Mouse (Mus musculus): ENCODE results near the gene Uggt1.

The Uggt1 gene

DNA sequence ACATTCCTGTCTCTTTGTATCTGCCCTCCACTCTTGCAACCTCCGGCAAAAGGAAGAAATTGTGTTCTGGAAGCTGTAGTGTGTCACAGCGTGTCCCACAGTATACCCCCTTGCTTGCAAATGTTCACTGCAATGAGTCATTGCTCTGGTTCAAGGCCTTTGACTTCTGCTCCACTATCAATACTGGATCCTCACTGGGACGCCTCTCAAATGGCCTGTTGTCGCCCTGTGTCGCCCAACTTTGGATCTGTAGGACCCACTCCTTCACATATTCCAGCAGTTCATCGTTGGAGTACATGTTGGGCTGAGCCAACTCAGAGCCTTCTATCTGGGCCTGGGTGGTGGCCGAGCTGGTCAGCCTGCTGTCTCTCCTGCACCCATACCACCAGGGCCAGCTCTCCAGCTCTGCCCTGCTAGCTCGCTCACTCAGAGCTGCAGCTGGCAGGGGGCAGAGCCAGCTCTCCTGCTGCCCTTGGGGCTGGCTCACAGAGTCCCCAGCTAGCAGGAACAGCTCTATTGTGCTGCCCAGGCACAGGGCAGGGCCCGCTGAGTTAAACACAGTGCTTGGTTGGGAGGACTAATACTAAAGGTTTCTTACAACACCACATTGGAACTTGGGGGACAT, 126.3 kb downstream of the Uggt1 start:
- in situ Hi-C loops (cut with MboI, MseI): no loop called here

DNA sequence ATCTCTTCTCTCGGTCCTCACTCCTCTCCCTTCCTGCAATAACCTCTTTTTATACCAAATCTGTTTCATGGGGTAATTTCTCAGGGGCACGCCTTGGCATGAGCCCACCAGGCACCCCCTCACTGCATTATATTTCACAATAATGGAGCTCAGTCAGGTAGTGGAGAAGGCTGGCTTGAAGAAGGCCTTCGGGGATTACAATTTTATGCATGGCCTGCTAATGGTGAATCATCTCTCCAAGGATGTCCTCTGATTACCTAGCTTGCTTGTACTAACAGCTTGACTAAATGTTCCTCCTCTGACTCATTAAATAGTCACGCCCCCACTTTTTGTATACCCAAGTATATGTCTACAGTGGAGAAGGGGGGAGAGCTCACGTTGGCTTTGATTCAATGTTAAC, 128.0 kb downstream of the Uggt1 start:
- in situ Hi-C loops (cut with MboI, MseI): no loop called here

DNA sequence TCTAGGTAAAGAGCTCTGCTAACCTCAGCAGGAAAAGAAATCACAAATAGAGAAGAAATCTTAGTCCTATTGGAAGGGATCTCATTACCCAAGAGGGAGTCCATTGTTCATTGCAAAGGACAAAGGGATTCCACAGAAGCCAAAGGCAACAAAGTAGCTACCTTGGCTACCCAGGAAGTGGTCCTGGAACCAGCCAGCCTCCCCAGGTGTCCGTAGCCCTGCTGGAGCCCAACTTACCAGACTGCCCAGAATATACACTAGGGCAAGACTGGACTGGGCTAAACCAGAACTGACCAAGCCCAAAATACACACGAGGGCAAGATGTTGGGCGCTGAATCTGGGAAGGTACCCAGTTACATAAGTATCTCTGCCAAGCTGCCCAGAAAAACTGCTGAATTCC, 129.7 kb downstream of the Uggt1 start:
- in situ Hi-C loops (cut with MboI, MseI): no loop called here

GRCm38 (mm10) chr1:36113670-36114069, 130.8 kb downstream of the Uggt1 start:
- in situ Hi-C loops (cut with MboI, MseI): no loop called here

DNA sequence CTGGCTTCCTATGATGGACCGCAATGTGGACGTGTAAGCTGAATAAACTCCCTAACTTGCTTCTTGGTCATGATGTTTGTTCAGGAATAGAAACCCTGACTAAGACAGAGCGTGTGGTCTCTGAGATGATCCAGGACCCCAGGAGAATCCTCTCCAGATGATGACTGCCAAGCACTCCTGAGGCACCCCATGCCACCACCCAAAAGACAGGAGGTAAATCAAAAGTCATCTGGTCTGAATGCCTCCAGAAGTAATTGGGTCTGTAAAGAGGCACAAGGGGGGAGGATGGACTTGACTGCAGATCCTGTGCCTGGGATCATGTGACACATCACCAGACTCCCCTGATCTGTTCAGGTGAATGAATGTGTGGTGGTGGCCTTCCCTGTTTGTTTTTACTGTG, 131.9 kb downstream of the Uggt1 start:
- in situ Hi-C loops (cut with MboI, MseI): no loop called here

- in situ Hi-C loops (cut with MboI, MseI): no loop called here
Observed at GRCm38 (mm10) chr1:36109987-36110386, 134.5 kb downstream of the Uggt1 start.

GRCm38 (mm10) chr1:36105917-36106706, 138.4 kb downstream of the Uggt1 start:
- in situ Hi-C loops (cut with MboI, MseI): no loop called here

- in situ Hi-C loops (cut with MboI, MseI): no loop called here
Observed at GRCm38 (mm10) chr1:36100371-36100770, 144.1 kb downstream of the Uggt1 start.

DNA sequence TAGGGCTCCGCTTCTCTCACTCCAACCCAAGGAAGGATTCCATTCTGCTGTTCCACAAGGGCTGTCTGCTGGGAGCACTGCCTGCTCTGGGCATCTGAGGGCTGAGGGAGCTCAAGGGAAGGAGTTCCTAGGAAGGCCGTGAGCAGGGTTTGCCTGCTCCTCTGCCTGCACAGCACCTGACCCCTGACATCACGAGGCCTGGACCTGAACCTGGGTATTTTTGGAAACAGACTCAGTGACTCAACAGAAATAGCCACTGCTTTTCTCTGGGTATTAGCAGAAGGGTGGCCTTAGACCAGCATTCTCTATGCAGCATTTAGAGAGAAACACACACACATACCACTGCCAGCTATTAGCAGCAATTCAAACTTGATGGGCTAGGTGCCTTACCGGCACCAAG, 146.1 kb downstream of the Uggt1 start:
- in situ Hi-C loops (cut with MboI, MseI): no loop called here

DNA sequence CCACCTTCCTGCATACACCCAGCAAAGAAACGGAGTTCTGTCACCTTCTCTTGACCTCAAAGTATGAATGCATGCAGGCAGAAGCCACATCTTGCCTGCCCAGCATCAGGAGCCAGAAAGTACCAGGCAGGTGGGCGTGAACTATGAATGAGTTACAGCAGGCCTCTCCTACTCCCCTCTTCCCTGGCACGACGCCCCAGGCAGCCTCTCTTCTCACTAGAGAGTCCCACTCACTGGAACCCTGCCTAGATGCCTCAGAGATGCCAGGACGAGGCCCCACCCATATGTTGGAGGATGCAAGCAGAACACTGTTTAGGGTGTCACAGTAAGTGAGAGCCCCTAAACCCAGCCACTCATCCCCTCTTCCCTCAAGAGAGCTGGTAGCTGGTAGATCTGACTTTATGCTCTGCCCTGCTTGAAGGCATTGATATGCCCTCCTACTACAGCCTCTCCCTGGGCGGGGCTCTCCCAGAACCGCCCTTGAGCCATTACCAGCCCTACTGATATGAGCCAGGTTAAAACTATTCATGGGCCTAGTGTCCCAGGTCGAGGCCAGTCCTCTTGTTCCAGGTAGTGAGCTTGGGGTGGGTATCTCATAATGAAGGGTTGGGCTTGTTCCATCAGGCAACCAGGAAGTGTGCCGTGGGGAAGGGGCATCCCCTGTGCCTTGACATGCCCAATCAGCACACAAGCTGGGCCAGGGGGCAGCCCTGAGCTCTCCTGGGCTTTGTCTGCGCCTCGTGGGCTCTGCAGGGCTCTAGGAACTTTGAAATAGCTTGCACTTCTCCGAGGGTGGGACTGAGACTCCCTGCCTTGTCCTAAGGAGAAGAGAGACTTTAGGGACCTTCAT, 148.9 kb downstream of the Uggt1 start:
- in situ Hi-C loops (cut with MboI, MseI): no loop called here

DNA sequence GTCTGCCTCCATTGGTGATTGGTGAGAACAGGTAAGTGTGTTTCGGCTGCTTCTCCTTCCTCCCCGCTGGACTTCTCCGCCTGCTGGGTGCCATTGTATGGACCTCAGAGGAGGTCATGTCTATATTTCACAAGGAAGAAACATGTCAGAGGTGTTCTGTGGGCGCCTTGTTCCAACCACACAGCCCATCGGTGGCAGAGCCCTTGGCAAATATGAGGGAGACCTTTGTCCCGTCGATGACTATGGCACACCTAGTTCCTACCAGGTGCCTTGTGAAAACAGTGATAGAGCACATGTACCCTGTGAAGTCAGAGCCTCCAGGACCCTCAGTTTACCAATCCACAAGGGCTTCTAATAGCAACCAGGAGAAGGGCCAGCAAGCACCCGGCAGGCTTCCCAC, 150.8 kb downstream of the Uggt1 start:
- in situ Hi-C loops (cut with MboI, MseI): no loop called here

DNA sequence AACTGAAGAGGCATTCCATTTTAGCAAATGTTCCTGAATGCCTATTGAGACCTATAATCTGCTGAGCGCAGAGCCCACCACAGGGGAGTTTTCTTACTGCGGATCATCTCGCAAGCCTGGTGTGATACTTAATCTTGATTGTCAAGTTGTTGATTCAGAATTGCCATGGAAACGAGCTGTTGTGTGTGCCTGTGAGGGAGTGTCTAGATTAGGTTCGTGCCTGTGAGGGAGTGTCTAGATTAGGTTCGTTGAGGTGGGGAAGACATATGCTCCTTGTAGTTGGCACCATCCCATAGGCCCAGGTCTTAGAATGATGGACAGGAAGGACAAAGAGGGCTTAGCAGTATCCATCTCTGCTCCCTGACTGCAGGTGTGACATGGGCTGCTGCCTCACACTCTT, 153.3 kb downstream of the Uggt1 start:
- in situ Hi-C loops (cut with MboI, MseI): no loop called here

- in situ Hi-C loops (cut with MboI, MseI): no loop called here
Observed at GRCm38 (mm10) chr1:36090722-36091110, 153.8 kb downstream of the Uggt1 start.
